Mouse (Mus musculus): ENCODE results near the gene Stk38.

GRCm38 (mm10) chr17:28934120-28934916, 73.5 kb downstream of the Stk38 start:
- TF ChIP-seq TAL1 (IDR thresholded peaks at IDR 0.05; ENCODE audit: low read length) (no peak), GATA1 (IDR thresholded peaks at IDR 0.05; ENCODE audit: low read length) (no peak)
